Mouse (Mus musculus) hindbrain, postnatal 0 days (tissue): ENCODE data around the gene Glrx3. TPM values are rescaled to one million over a fixed set of nuclear protein-coding genes. Genes with fewer than 3 reads are reported as not detected.

ENCODE experiments used
- ATAC-seq: fragments of 200-750 bp; cut with Nextera tagmentation; 2 replicates; pipeline ENCODE4 v1.8.0; 2017; ENCODE audit warnings: mild to moderate bottlenecking, moderate TSS enrichment, moderate library complexity
- DNase-seq: peaks from one replicate; pipeline ENCODE4 v3.0.0-alpha.2; 2015; ENCODE audit warnings: low spot score
- H3K27ac ChIP-seq: fragments of 300-500 bp; sonication (generic); 2 replicates; pipeline ENCODE4 v1.5.1; 2014; ENCODE audit warnings: mild to moderate bottlenecking
- H3K27me3 ChIP-seq: fragments of 300-500 bp; sonication (generic); 2 replicates; pipeline ENCODE4 v1.6.1; 2014; ENCODE audit warnings: low read length, mixed read lengths; ENCODE audit not compliant: insufficient read depth
- H3K36me3 ChIP-seq: fragments of 300-500 bp; sonication (generic); 2 replicates; pipeline ENCODE4 v1.6.1; 2014; ENCODE audit warnings: low read length, mixed read lengths; ENCODE audit not compliant: insufficient read depth
- H3K4me1 ChIP-seq: fragments of 300-500 bp; sonication (generic); 2 replicates; pipeline ENCODE4 v1.6.1; 2014; ENCODE audit warnings: antibody characterized with exemption, low read length, mixed read lengths; ENCODE audit not compliant: insufficient read depth
- H3K4me2 ChIP-seq: fragments of 300-500 bp; sonication (generic); 2 replicates; pipeline ENCODE4 v1.6.1; 2014; ENCODE audit warnings: low read depth, mild to moderate bottlenecking, low read length, moderate library complexity, mixed read lengths
- H3K4me3 ChIP-seq: fragments of 300-500 bp; sonication (generic); 2 replicates; pipeline ENCODE4 v1.5.1; 2014; ENCODE audit warnings: low read length
- H3K9ac ChIP-seq: fragments of 300-500 bp; sonication (generic); replicated peaks from 2 replicates; pipeline ENCODE4 v1.6.1; 2014; ENCODE audit warnings: mild to moderate bottlenecking, low read length, moderate library complexity, mixed read lengths
- H3K9me3 ChIP-seq: fragments of 300-500 bp; sonication (generic); 2 replicates; pipeline ENCODE4 v1.6.1; 2016; ENCODE audit warnings: low read length, mixed read lengths
- CTCF ChIP-seq: IDR thresholded peaks from 2 replicates; pipeline ENCODE4 v1.5.1; 2016; ENCODE audit warnings: antibody characterized with exemption, control low read depth, low read depth
- WGBS: fragments of 180-500 bp; shearing (Covaris S2); extraction: QIAGEN DNeasy Blood & Tissue Kit; methylation state at CpG from one replicate; pipeline ENCODE4 v1.1.7; 2014; 5-methylcytosine and 5-hydroxymethylcytosine counted together
- polyA plus RNA-seq: library from polyadenylated mRNA; unstranded; fragments of >200 nt; fragmentation: Nextera tagmentation; extraction: Ambion mirVana; gene quantifications from 2 replicates; pipeline ENCODE4 v1.2.1, GENCODE M21; 2015
- total RNA-seq: library from RNA; depleted of rRNA; stranded (reverse); fragments of >200 nt; gene quantifications from 2 replicates; pipeline ENCODE4 v1.2.3, GENCODE M21; 2014

Gene Glrx3
- total and polyA plus RNA-seq, 2 experiments from 2014 or later, result 105 to 241 TPM

GRCm38 (mm10) chr7:137468174-137468573 is 30.8 kb downstream of the Glrx3 start:
- peak; percentile 78 for DNase-seq
- H3K4me1 ChIP-seq, result no peaks in the 10 kb centered on the region
- H3K27me3 ChIP-seq, result no peaks in the 10 kb centered on the region
- no peak overlapping the region for H3K4me2 ChIP-seq
- no peak overlapping the region for H3K9ac ChIP-seq
- H3K27ac ChIP-seq, result no peak overlapping the region
- TF ChIP-seq CTCF, result peak; percentile 83
- H3K4me3 ChIP-seq, result no peak overlapping the region
- peaks cover 19% of the 10 kb centered on the region; the same call in 1 of the 2 replicates for H3K36me3 ChIP-seq
- no peaks in the 10 kb centered on the region for H3K9me3 ChIP-seq
- ATAC-seq, result peak; percentile 65
- WGBS, result 76% methylated on average over 4 of the region's 4 CpGs

GRCm38 (mm10) chr7:137471431-137472120 is 34.2 kb downstream of the Glrx3 start:
- Histone ChIP-seq H3K9me3 (no peaks in the 10 kb centered on the region), H3K27me3 (no peaks in the 10 kb centered on the region), H3K4me2 (no peak overlapping the region), H3K4me1 (no peaks in the 10 kb centered on the region), H3K36me3 (0 out of 2 replicates have a peak, but pooled peaks cover 5% of the 10 kb centered on the region), H3K4me3 (no peak overlapping the region), H3K27ac (no peak overlapping the region), H3K9ac (no peak overlapping the region)
- DNase-seq, result peak; percentile 55
- TF ChIP-seq CTCF, result peak; percentile 49
- peak; percentile 58 for ATAC-seq
- WGBS, result 64% methylated on average over 7 of the region's 7 CpGs

GRCm38 (mm10) chr7:137472149-137472548 is 34.7 kb downstream of the Glrx3 start:
- ATAC-seq, result peak; percentile 44; the same call in 1 of the 2 replicates

GRCm38 (mm10) chr7:137477950-137478620 is 40.7 kb downstream of the Glrx3 start:
- DNase-seq, result peak; percentile 96
- 13% methylated on average over 30 of the region's 30 CpGs for WGBS

More at GRCm38 (mm10) chr7:137472149-137472548, 34.7 kb downstream of the Glrx3 start:
- H3K4me3 ChIP-seq, result no peak overlapping the region
- DNase-seq, result no peak
- H3K4me1 ChIP-seq, result no peaks in the 10 kb centered on the region
- H3K36me3 ChIP-seq, result no peaks in the 10 kb centered on the region
- H3K9me3 ChIP-seq, result no peaks in the 10 kb centered on the region
- no peaks in the 10 kb centered on the region for H3K27me3 ChIP-seq
- H3K27ac ChIP-seq, result no peak overlapping the region
- WGBS, result 85% methylated on average over 6 of the region's 6 CpGs
- TF ChIP-seq CTCF, result no peak
- H3K9ac ChIP-seq, result no peak overlapping the region
- no peak overlapping the region for H3K4me2 ChIP-seq

GRCm38 (mm10) chr7:137478621-137478982 is 41.2 kb downstream of the Glrx3 start:
- Histone ChIP-seq H3K9me3 (no peaks in the 10 kb centered on the region), H3K27me3 (no peaks in the 10 kb centered on the region), H3K36me3 (no peaks in the 10 kb centered on the region), H3K4me2 (peak overlapping the region; percentile 52), H3K9ac (no peak overlapping the region), H3K4me1 (no peaks in the 10 kb centered on the region), H3K4me3 (peak overlapping the region; percentile 21; the same call in 1 of the 2 replicates), H3K27ac (no peak overlapping the region)
- WGBS, result 31% methylated on average over 5 of the region's 5 CpGs
- peak; percentile 76 for ATAC-seq
- no peak for DNase-seq
- TF ChIP-seq CTCF, result no peak

More at GRCm38 (mm10) chr7:137477950-137478620, 40.7 kb downstream of the Glrx3 start:
- TF ChIP-seq CTCF, result peak; percentile 100
- H3K4me2 ChIP-seq, result peak overlapping the region; percentile 52
- H3K27ac ChIP-seq, result no peak overlapping the region
- H3K4me3 ChIP-seq, result peak overlapping the region; percentile 21; the same call in 1 of the 2 replicates
- H3K9me3 ChIP-seq, result no peaks in the 10 kb centered on the region
- H3K27me3 ChIP-seq, result no peaks in the 10 kb centered on the region
- no peaks in the 10 kb centered on the region for H3K4me1 ChIP-seq
- no peak overlapping the region for H3K9ac ChIP-seq
- peak; percentile 92 for ATAC-seq
- H3K36me3 ChIP-seq, result no peaks in the 10 kb centered on the region

- Histone ChIP-seq H3K27me3 (no peaks in the 10 kb centered on the region), H3K27ac (no peak overlapping the region), H3K36me3 (no peaks in the 10 kb centered on the region), H3K4me3 (no peak overlapping the region), H3K9ac (no peak overlapping the region), H3K4me1 (no peaks in the 10 kb centered on the region), H3K4me2 (no peak overlapping the region), H3K9me3 (no peaks in the 10 kb centered on the region)
- DNase-seq (no peak), ATAC-seq (no peak)
- TF ChIP-seq CTCF, result no peak
- WGBS, result 67% methylated on average over 6 of the region's 6 CpGs
Observed at GRCm38 (mm10) chr7:137480839-137481238, 43.4 kb downstream of the Glrx3 start.
